Mouse (Mus musculus) megakaryocyte, embryonic 14.5 days (primary cell): ENCODE measurements around the gene Fez2. TPM values are rescaled to one million over a fixed set of nuclear protein-coding genes. Genes with fewer than 3 reads are reported as not detected.

ENCODE experiments used
- H3K27me3 ChIP-seq: replicated peaks from 2 replicates; pipeline ENCODE3; 2012; ENCODE audit warnings: inconsistent platforms
- H3K36me3 ChIP-seq: replicated peaks from 2 replicates; pipeline ENCODE3; 2012; ENCODE audit warnings: low read length, inconsistent platforms, mixed read lengths
- H3K4me1 ChIP-seq: 2 replicates; pipeline ENCODE4 v1.6.1; 2012; ENCODE audit warnings: inconsistent platforms
- H3K4me3 ChIP-seq: replicated peaks from 2 replicates; pipeline ENCODE3; 2012; ENCODE audit warnings: moderate library complexity, mild to moderate bottlenecking, inconsistent platforms
- H3K9me3 ChIP-seq: 2 replicates; pipeline ENCODE4 v1.6.1; 2012; ENCODE audit warnings: inconsistent platforms
- FLI1 ChIP-seq: IDR thresholded peaks from 2 replicates; pipeline ENCODE4 v1.6.1; 2012; ENCODE audit warnings: low read length, inconsistent platforms, mixed read lengths
- GATA1 ChIP-seq: IDR thresholded peaks from 3 replicates; pipeline ENCODE4 v1.6.1; 2012; ENCODE audit warnings: mixed read lengths, low read length, inconsistent platforms, borderline replicate concordance
- polyA plus RNA-seq: library from polyadenylated mRNA; stranded (reverse); fragments of >175 nt; gene quantifications from 2 replicates; pipeline ENCODE4 v1.2.3, GENCODE M21; 2012; ENCODE audit warnings: low replicate concordance; ENCODE audit not compliant: insufficient read depth

The Fez2 gene
- polyA plus RNA-seq, 1 experiment = 9.9 TPM

- no peak for TF ChIP-seq GATA1
- Histone ChIP-seq H3K36me3 (peaks cover 97% of the 10 kb centered on the region), H3K4me3 (peak overlapping the region; percentile 70)
Measured at GRCm38 (mm10) chr17:78400130-78400840, 17.7 kb downstream of the Fez2 start.

GRCm38 (mm10) chr17:78392401-78393087 lies 25.4 kb downstream of the Fez2 start:
- H3K27me3 ChIP-seq = no peaks in the 10 kb centered on the region
- no peaks in the 10 kb centered on the region for H3K9me3 ChIP-seq
- no peak overlapping the region for H3K4me3 ChIP-seq
- TF ChIP-seq FLI1 (no peak), GATA1 (no peak)
- peaks cover 83% of the 10 kb centered on the region for H3K36me3 ChIP-seq
- H3K4me1 ChIP-seq = peaks cover 6% of the 10 kb centered on the region

More at GRCm38 (mm10) chr17:78400130-78400840, 17.7 kb downstream of the Fez2 start:
- no peaks in the 10 kb centered on the region for H3K27me3 ChIP-seq
- H3K9me3 ChIP-seq = no peaks in the 10 kb centered on the region
- peaks cover 43% of the 10 kb centered on the region for H3K4me1 ChIP-seq

- no peak for TF ChIP-seq GATA1
- TF ChIP-seq FLI1 = no peak
- peaks cover 77% of the 10 kb centered on the region for H3K36me3 ChIP-seq
Measured at GRCm38 (mm10) chr17:78389573-78389972, 28.4 kb downstream of the Fez2 start.

GRCm38 (mm10) chr17:78388101-78388847 lies 29.7 kb downstream of the Fez2 start:
- H3K36me3 ChIP-seq = peaks cover 83% of the 10 kb centered on the region
- no peak overlapping the region for H3K4me3 ChIP-seq
- no peak for TF ChIP-seq FLI1
- TF ChIP-seq GATA1 = no peak
- H3K27me3 ChIP-seq = no peaks in the 10 kb centered on the region
- H3K4me1 ChIP-seq = peaks cover 8% of the 10 kb centered on the region
- no peaks in the 10 kb centered on the region for H3K9me3 ChIP-seq

More at GRCm38 (mm10) chr17:78389573-78389972, 28.4 kb downstream of the Fez2 start:
- peaks cover 8% of the 10 kb centered on the region for H3K4me1 ChIP-seq
- H3K9me3 ChIP-seq = no peaks in the 10 kb centered on the region
- no peak overlapping the region for H3K4me3 ChIP-seq
- no peaks in the 10 kb centered on the region for H3K27me3 ChIP-seq

GRCm38 (mm10) chr17:78387665-78388064 lies 30.3 kb downstream of the Fez2 start:
- no peaks in the 10 kb centered on the region for H3K9me3 ChIP-seq
- peaks cover 8% of the 10 kb centered on the region for H3K4me1 ChIP-seq
- no peaks in the 10 kb centered on the region for H3K27me3 ChIP-seq
- TF ChIP-seq GATA1 = no peak
- no peak overlapping the region for H3K4me3 ChIP-seq
- peaks cover 83% of the 10 kb centered on the region for H3K36me3 ChIP-seq

- no peaks in the 10 kb centered on the region for H3K9me3 ChIP-seq
- H3K27me3 ChIP-seq = no peaks in the 10 kb centered on the region
- H3K36me3 ChIP-seq = peaks cover 88% of the 10 kb centered on the region
- TF ChIP-seq FLI1 (no peak), GATA1 (no peak)
- H3K4me3 ChIP-seq = no peak overlapping the region
- peaks cover 8% of the 10 kb centered on the region for H3K4me1 ChIP-seq
Measured at GRCm38 (mm10) chr17:78382321-78382720, 35.6 kb downstream of the Fez2 start.

GRCm38 (mm10) chr17:78379730-78380245 lies 38.2 kb downstream of the Fez2 start:
- no peak overlapping the region for H3K4me3 ChIP-seq
- H3K27me3 ChIP-seq = no peaks in the 10 kb centered on the region
- peaks cover 81% of the 10 kb centered on the region for H3K36me3 ChIP-seq
- no peak for TF ChIP-seq GATA1
- no peak for TF ChIP-seq FLI1
- H3K4me1 ChIP-seq = peaks cover 9% of the 10 kb centered on the region
- no peaks in the 10 kb centered on the region for H3K9me3 ChIP-seq

GRCm38 (mm10) chr17:78379079-78379729 lies 38.7 kb downstream of the Fez2 start:
- peaks cover 15% of the 10 kb centered on the region for H3K4me1 ChIP-seq
- no peaks in the 10 kb centered on the region for H3K27me3 ChIP-seq
- H3K4me3 ChIP-seq = no peak overlapping the region
- peaks cover 81% of the 10 kb centered on the region for H3K36me3 ChIP-seq
- no peaks in the 10 kb centered on the region for H3K9me3 ChIP-seq
- TF ChIP-seq GATA1 (no peak), FLI1 (no peak)

- TF ChIP-seq FLI1 = no peak
- TF ChIP-seq GATA1 = no peak
- no peak overlapping the region for H3K4me3 ChIP-seq
- H3K36me3 ChIP-seq = peaks cover 73% of the 10 kb centered on the region
- H3K27me3 ChIP-seq = no peaks in the 10 kb centered on the region
- H3K4me1 ChIP-seq = peaks cover 24% of the 10 kb centered on the region
- no peaks in the 10 kb centered on the region for H3K9me3 ChIP-seq
Measured at GRCm38 (mm10) chr17:78376587-78376986, 41.4 kb downstream of the Fez2 start.
